Mouse (Mus musculus) retina, adult 2 months (tissue): ENCODE measurements around the gene Ppp4r2.
A peak's percentile ranks its signal among the peaks of the same experiment; 100 is the strongest.

Source experiments
- DNase-seq: peaks from one replicate; pipeline ENCODE4 v3.0.0-alpha.2; 2012; ENCODE audit warnings: low read depth, low spot score

Ppp4r2 gene

DNA sequence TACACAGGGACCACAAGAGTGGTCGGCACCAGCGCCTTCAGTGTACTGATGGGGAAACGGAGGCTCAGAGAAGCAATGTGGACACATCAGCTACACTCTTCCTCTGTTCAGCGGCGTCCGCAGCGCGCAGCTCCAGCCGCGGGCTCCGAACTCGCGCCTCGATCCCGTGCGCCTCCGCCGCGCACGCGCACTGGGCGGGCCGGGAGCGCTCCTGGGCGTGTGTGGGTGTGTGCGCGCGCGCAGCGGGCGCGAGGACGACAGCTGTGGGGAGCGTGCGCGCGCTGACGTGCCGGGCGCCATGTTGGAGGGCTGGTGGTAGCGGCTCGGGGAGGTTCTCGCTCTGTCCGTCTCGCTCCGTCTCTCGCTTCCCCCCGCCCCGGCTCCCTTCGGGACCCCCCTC lies at the start of gene Ppp4r2:
Gene Ppp4r2 (plus strand): TSS at position 268 of the 400 bp plus-strand sequence.
- peak; percentile 83 for DNase-seq

DNA sequence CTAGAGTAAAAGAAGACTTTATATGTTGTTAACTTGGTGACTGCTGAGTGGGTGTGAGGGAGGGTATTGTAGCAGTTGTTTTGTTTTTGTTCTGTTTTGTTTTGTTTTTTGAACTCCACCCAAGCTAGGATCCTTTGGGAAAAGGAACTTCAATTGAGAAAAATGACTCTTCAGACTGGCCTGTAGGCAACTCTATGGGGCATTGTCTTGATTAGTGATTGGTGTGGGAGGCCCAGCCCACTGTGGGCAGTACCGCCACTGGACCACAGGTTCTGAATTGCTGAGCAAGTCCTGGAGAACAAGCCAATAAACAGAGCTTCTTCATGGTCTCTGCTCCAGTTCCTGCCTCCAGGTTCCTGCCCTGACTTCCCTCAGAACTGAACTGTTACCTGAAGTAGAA lies 45.7 kb upstream of the Ppp4r2 start:
- no peak for DNase-seq

DNA sequence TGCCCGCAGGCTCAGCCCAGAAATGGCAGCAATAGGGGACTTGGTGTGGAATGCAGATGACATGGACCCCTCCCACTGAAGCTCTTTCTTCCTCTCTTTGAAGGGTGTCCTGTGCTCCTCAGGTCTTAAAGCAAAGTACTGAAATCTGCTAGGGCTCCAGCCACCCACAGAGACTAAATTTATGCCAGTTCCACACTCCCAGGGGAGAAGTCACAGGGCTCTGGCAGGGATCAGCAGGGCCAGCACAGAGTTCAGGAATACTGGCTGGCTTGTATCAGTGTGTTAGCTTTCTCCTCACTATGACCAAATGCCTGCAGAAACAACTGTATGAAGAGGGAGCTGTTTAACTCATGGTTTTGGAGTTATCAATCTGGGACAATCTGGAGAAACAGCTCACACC lies 44.3 kb upstream of the Ppp4r2 start:
- DNase-seq: no peak

DNA sequence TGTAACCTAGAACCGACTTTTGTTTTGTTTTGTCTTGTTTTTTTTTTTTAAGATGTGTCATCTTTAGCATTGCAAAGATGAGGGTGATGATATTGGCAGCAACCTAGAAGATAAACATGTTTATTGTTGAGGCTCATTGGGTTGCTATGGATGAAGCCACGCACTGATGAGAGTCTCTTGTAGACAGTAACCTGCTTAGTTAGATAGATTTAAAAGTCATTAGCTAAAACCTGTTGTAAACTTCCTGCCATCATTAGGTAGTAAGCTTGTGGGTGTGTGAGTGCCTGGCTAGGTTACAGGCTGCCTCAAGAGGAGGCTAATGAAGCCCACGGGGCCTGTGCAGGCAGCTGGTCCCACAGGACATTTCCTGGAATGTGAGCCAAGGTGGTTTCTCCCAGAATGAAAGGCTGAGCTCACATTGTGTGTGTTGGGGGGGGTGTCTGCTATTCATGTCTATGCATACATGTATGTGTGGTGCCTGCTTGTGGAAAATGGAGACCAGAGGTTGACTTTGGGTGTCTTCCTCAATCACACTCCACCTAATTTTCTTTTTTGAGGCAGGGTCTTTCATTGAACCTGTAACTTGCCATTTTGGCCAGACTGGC lies 41.3 kb upstream of the Ppp4r2 start:
- no peak for DNase-seq

DNA sequence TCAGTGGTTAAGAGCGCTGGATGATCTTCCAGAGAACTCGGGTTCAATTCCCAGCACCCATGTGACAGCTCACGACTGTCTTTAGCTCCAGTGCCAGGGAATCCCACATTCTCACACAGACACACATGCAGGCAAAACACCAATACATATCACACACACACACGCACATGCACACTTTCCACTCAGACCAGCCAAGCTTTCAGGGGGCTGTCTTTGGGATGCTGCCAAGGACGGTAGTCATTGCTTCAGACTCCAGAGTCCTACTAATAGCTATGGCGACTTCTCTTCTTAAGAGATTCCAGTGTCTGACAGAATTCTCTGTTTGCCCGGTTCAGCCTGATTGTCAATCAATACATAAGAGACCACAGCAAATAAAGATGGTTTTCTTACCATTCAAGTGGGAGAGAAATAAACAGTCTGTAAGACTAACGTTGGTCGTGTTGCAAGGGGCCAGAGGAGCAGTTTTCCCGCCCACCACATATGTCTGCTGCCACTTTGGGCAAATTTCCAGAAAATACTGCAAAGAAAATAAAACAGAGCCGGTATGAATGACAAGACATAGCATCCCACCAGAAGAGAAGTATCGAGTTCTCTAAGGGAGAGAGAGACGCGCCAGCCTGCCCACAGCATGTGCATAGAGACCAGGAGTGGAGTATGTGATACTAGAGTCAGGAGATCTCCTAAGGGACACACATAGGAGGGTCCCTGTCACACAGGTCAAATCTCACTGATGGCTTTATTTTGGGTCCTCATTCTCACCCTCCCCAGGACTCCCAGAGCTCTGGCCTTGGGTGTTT lies 40.3 kb upstream of the Ppp4r2 start:
- DNase-seq: no peak

DNA sequence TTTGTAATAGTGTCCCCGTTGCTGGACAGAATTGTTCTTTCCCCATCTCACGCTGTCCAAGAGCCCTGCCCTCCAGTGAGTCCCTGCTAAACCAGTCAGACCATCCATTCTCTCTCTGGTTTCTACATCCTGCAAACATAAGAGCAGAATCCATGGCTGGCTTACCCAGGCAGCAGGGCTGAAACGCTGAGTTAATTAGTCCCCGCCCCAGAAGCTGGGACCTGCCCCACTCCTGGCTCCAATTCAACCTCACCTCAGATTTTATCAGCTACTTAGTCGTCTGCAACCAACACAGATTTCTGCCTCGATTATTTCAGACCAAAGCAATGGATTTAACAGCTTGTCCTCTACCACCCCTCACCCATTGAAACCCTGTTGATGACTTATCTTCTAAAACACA lies 37.6 kb upstream of the Ppp4r2 start:
- DNase-seq: no peak

DNA sequence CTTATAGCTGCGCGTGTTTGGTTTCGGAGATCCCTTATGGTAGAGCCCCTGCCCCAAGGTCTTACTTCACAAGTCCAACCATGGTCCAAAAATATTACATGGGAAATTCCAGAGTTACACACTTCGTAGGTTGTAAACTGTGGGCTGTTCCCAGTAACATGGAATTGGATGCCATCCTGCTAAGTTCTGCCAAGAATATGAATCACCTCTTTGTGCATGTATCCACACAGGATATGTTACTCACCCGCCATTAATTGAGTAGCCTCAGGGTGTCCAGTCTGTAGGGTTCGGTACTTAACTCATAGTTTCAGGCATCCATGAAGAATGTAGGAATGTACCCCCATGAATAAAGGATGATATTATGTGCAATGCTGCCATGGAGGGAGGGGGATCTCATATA lies 34.1 kb upstream of the Ppp4r2 start:
- no peak for DNase-seq

DNA sequence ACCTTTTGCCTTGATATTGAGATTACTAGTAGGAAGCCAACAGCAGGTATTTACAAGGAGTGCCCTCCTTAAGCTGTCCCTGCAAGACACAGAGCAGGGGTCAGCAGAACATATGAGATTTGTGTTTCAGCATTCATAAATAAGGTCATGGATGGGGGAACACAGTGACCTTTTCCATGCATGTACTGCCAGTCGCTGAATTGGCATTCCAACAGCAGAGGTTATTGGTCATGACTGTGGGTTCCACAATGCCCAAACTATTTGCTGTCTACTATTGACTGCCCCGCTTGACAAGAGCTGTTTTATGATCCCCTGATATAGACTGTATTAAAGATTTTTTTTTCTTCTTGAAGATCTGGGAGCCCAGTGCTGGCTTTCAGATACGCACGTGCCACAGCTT lies 33.7 kb upstream of the Ppp4r2 start:
- DNase-seq: no peak

DNA sequence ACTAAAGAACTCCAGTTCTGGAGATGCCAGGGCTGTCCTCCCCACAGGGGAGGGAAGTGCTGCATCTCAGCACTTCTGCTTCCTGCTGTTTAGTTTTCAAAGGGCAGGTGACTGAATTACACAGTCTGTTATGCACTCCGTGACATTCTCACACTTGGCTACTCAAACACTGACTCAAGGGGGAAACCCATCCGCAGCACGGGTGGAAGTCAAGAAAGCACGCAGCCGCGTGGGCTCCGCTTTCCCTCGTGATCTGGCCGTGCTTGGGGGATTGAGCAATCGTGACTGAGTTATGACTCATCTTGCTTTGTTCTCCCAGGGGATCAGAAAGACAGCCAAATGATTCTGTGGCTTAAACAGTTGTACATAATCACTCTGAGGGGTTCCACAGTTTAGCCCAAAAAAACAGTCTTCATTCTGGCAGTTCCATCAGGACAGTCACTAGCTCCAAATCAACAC lies 32.9 kb upstream of the Ppp4r2 start:
- DNase-seq: no peak

DNA sequence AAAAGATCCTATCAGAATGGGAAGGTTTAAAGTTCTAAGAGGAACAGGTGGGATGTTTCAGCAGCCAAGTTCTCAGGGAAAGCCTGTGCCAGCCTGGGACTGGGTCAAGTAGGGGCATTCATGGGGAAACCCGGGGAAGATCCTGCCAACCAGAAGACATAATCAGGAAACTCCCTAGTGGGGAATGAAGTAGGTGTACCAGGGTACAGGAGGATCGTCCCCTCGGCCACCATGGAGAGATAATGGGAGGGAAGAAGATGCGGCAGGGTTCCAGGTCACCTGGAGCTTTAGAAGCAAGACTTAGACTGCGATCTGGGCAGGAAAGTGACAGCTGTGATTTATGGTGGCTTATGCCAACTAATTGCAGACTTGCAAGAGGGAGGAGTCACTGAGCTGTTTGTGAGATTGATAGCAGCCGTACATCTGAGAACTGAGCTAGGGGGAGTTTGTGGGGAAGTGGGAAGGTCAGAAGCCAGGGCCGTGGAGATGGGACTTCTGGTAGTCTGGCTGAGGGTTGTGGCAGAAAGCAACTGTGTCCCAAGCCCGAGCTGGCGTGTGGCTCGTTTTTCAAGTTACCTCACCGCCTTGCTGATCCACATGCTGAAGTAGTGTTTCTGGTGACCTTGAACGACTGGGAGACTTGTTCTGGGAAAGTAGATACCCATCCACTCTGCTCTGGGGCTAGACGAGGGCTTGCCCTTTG lies 30.9 kb upstream of the Ppp4r2 start:
- no peak for DNase-seq

DNA sequence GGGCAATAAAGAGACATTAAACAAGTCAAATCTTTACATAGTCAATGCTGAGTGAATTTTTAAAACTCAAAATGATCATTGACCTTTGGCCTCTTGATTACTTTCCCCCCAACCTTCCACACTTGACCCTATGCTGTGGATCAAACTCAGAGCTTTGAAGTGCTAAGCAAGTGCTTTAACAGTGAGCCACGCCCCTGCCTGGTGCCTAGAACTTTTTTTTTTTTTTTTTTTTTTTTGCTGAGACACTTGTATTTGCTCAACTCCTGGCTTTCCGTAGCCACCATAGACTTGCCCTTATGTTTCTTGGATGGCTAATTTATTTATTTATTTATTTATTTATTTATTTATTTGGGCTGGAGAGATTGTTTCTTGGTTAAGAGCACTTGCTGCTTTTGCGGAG lies 30.2 kb upstream of the Ppp4r2 start:
- DNase-seq: no peak

DNA sequence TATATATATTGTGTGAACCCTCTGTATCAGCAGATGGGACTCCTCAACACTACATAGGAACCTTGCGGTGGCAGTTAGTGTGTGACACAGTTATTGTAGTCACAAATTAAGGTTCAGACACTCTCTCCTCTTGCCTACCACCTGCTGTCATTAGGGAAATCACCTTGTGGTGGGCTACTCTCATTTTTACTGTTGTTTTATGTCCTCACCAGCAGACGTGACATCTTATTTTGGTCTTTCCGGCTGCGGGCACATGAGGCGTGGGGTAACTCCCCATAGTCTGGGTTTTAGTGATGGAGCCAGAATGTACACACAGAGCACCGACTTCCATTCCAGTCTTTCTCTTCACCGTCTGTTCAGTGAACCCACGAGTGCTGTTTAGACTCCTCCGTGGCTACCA lies 26.2 kb upstream of the Ppp4r2 start:
- DNase-seq: no peak

DNA sequence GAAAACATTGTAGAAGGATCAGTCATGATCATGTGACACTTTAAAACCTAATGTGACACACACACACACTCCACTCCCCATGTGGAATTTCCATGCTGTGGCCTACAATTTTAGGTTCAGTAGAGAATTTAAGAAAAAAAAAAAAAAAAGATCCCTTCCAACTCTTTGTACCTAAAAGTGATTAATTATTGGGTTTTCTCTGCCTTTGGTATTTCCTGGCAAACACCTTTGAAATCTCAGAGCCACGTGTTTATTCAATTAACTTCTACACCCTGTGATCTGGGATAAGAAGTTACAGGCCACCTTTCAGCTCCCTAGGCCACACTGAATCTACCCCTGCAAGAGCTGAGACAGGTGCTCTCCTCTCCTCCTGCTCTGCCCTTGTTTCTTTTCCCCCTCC lies 25.7 kb upstream of the Ppp4r2 start:
- DNase-seq: no peak

DNA sequence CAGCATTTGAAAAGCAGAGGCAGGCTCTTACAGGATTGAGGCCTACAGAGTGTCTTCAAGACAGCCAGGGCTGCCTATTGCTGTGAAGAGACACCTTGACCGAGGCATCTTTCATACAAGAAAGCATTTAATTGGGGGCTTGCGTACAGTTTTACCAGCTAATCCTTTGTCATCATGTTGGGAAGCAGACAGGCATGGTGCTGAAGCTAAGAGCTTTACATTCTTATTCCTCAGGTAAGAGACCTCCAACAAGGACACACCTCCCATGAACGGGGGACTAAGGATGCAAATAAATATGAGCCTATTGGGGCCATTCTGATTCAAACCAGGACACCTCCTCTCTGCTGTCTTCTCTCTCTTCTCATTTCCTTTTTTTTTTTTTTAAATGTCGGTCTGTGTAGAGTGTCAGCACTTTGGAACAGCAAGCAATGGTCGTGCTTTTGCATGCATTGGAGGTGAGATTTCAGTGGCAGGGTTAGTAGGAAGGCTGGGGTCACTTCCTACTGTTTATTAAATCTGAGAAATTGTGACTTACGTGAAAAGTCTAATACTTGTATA lies 25.1 kb upstream of the Ppp4r2 start:
- no peak for DNase-seq

DNA sequence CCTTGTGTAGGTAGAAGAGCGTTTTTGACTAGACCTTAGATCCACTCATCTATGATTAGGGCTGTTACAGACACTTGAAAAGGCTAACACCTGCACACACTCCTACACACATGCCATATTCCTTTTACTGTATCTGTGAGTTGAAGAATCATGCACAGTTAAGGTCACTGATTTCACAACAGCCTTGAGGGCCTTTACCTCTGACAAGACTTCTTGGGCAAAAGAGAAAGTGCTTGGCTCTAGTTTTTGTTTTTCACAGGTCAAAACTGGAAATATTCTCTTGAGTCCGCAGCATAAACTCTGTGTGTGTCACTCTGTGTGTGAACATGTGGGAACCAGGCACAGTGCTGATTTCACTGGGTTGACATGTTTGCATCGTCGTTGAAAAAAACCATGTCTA lies 23.3 kb upstream of the Ppp4r2 start:
- no peak for DNase-seq

DNA sequence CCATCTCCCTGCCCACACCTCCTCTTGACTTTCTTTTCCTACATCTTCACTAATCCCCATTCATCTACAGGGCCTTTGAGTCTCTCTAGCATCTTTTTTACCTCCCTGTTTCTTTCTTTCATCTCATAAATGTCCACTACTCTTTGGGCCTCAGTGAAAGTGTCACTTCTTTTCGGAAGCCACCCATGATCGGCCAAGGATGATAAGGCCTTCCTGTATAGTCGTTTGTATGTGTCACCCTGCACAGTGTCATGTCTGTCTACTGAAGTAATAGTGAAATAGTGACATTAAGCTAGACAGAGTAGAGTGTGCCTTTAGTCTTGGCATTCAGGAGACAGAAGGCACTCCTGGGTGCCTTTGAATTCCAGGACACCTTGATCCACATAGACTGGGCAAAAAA lies 21.7 kb upstream of the Ppp4r2 start:
- no peak for DNase-seq

DNA sequence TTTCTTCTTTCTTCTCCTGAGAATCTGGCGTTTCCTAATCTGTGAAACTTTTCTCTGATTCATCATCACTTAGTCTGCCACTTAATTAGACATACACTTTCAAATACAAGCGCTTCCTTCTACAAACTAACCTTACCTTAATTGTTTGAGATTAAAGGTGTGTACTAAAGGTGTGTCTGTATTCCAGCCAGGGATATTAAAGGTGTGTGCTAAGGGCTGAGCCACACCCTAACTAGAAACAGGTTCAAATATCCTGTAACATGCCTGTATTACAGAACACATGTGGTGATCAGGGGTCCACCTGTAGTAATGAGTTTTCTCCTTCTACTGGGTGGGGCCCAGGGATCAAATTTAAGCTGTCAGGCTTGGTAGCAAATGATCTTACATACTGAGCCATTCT lies 12.1 kb upstream of the Ppp4r2 start:
- DNase-seq: no peak

DNA sequence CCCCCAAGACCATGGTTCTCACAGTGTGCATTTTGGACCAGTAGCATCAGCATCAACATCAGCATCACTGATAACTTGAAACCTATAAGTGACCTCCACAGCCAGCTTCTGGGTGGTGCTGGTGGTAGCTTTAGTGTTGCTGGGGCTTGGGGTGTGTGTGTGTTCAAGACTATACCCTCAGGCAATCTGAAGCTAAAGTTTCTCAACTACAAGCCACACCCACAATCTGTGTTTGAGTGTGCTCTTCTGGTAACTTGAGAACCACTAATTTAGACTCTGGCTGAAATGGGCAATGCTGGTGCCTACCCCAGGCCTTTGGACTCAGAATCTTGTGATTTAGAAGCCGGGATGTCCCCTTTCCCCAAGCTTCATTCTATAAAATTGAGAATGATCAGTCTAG lies 10.1 kb upstream of the Ppp4r2 start:
- DNase-seq: no peak

DNA sequence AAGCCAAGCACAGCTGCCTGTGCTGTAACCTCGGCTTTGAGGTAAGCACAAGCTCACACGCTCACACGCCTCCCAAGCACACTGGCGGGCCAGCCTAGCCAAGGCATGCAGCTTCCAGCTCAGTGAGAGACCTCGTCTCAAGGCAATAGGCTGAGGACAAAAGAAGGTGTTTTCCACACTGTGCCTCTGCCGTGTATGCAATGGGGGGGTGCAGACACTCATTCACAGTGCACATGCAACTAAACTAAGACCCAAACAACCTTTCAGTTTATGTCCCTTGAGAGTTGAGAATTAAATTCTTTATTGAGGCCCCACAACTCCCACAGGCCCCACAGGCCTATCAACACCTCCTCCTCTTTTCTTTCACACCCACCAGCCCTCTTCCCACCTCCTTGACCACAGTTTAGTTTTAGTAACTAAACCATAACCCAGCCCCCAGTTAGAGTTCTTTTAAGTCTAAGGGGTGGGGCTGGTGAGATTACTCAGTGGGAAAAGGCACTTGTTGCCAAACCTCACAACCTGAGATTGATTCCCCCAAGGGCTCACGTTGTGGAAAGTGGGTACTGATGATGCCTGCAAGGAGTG lies 8.9 kb upstream of the Ppp4r2 start:
- DNase-seq: no peak

DNA sequence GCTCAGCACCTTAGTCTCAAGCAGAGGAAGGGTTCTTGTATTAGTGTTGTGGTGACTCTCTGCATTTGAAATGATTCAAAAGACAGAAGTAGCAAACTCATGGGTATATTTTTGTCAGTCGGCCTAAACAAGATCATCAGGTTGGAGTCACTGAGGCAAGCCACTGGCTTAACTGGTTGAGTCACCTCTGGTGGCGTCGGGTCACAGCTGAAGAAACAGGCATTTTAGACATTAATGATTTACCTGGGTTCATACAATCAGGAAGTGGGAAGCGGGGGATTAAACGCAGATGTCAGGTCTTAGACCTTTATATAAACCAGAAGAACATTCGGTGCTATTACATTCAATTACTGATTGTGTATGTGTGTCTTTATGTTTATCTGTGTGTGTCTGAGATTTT lies 7.4 kb upstream of the Ppp4r2 start:
- no peak for DNase-seq

DNA sequence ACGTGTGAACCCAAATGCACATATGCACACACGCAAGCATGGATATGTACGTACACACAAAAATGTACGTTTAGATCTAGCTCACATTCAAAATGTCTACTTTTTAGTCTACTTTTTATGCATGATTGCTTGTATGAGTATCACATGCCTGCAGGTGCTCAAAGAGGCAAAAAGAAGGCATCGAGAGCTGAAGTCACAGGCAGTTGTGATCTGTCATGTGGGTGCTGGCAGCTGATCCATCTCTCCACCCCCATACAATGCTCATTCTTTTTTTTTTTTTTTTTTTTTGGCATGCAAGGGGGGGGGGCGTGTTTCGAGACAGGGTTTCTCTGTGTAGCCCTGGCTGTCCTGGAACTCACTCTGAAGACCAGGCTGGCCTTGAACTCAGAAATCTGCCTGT lies 4.9 kb upstream of the Ppp4r2 start:
- no peak for DNase-seq

DNA sequence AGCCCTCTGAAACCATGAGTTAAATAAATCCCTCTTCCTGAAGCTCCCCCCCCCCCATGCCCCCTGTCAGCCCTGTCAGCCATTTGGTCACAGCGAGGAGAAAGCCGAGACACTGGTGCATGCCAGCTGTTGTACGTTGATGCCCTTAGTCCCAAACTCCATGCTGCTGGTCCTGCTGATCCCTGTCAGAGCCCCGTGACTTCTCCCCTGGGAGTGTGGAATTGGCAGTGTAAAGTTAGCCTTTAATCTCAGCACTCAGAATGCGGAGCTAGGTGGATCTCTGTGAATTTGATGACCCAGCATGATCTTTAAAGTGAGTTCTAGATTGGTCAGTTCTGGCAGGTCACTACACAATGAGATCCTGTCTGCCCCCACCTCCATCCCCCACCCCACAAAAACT lies 3.7 kb upstream of the Ppp4r2 start:
- no peak for DNase-seq
